24 mouse cellular contexts compared by ENCODE assay signal in genomic region chr11:70444667-70445066, GRCm38 (mm10). TPM values are rescaled to one million over a fixed set of nuclear protein-coding genes. Genes with fewer than 3 reads are reported as not detected.
DNase-seq lines count a peak whose midpoint lies in the region; ATAC-seq and TF ChIP-seq lines count a peak whose summit lies in the region.
"Had no signal": no experiment of that assay in that cellular context is flagged by ENCODE, and none has a peak within 500 bp of the region (broad histone marks: within the 10 kb centered on the region; RNA-seq: fewer than 3 reads in every experiment).

No protein-coding gene starts in this region.

- H3K4me2 ChIP-seq in liver, postnatal 0 days (ENCODE audit: low read depth, low read length) = no peak overlapping the region
- H3K4me2 ChIP-seq in stomach, embryonic 16.5 days (ENCODE audit: low read depth, low read length) = no peak overlapping the region
- H3K4me2 ChIP-seq: embryonic facial prominence, embryonic 12.5 days; heart, embryonic 15.5 days; midbrain, embryonic 11.5 days had no signal

- peaks cover 6% of the 10 kb centered on the region; the same call in 1 of the 2 replicates for H3K4me1 ChIP-seq in bone marrow, adult 2 months (ENCODE audit: control insufficient read depth, insufficient read depth, low read length)
- peaks cover 17% of the 10 kb centered on the region; the same call in 1 of the 2 replicates for H3K4me1 ChIP-seq in liver, adult 2 months (ENCODE audit: control insufficient read depth, insufficient read depth, low read length)
- peaks cover 30% of the 10 kb centered on the region for H3K4me1 ChIP-seq in liver, postnatal 0 days (ENCODE audit: insufficient read depth)
- no peaks in the 10 kb centered on the region for H3K4me1 ChIP-seq in stomach, embryonic 16.5 days (ENCODE audit: control insufficient read depth, insufficient read depth, low read length)
- H3K4me1 ChIP-seq: embryonic facial prominence, embryonic 12.5 days; heart, embryonic 15.5 days had no signal

- H3K27me3 ChIP-seq in liver, adult 2 months (ENCODE audit: control insufficient read depth, insufficient read depth, low read length) = no peaks in the 10 kb centered on the region
- no peaks in the 10 kb centered on the region for H3K27me3 ChIP-seq in liver, postnatal 0 days (ENCODE audit: insufficient read depth, low read length)
- no peaks in the 10 kb centered on the region for H3K27me3 ChIP-seq in stomach, embryonic 16.5 days (ENCODE audit: control insufficient read depth, insufficient read depth, low read length)
- H3K27me3 ChIP-seq: embryonic facial prominence, embryonic 12.5 days; heart, embryonic 15.5 days had no signal

- peak overlapping the region; percentile 7 for H3K4me3 ChIP-seq in bone marrow, adult 2 months (replicated peaks; ENCODE audit: control insufficient read depth, low read depth, low read length)
- H3K4me3 ChIP-seq in liver, adult 2 months (ENCODE audit: insufficient read depth, low read depth, low read length) = no peak overlapping the region
- H3K4me3 ChIP-seq in liver, postnatal 0 days (ENCODE audit: low read depth, low read length) = no peak overlapping the region
- H3K4me3 ChIP-seq in stomach, embryonic 16.5 days (replicated peaks; ENCODE audit: low read length) = no peak overlapping the region
- H3K4me3 ChIP-seq: embryonic facial prominence, embryonic 12.5 days; heart, adult 2 months; heart, embryonic 15.5 days had no signal

- no peak overlapping the region for H3K9ac ChIP-seq in liver, adult 2 months (ENCODE audit: low read depth, low read length)
- H3K9ac ChIP-seq in liver, postnatal 0 days (replicated peaks) = no peak overlapping the region
- no peak overlapping the region for H3K9ac ChIP-seq in stomach, embryonic 16.5 days (ENCODE audit: low read length)
- H3K9ac ChIP-seq: embryonic facial prominence, embryonic 12.5 days; heart, embryonic 15.5 days had no signal

- no peaks in the 10 kb centered on the region for H3K79me2 ChIP-seq in liver, adult 2 months (ENCODE audit: control insufficient read depth, insufficient read depth, low read length)

- no peak for TF ChIP-seq CTCF in bone marrow, adult 2 months (IDR thresholded peaks at IDR 0.05; ENCODE audit: control insufficient read depth, insufficient read depth, low read length)
- TF ChIP-seq CTCF in liver, adult 2 months (IDR thresholded peaks at IDR 0.05; ENCODE audit: low read depth, low read length) = no peak
- TF ChIP-seq CTCF in liver, postnatal 0 days (IDR thresholded peaks at IDR 0.05; ENCODE audit: low read depth) = no peak

- peak; percentile 93 for DNase-seq in liver, adult 2 months (ENCODE audit: extremely low read depth, low read depth, low spot score)
- peak; percentile 41 for DNase-seq in liver, postnatal 0 days
- no peak for DNase-seq in thymus, adult 18-20 months
- no peak for DNase-seq in kidney, adult 11 months
- DNase-seq in spleen, postnatal 4 days (ENCODE audit: low spot score in 2 of 2) = no peak
- DNase-seq: adrenal gland, adult 2 months; cerebellum, adult 11 months; cerebellum, postnatal 10 days; gastrocnemius, postnatal 14 days; heart, adult 2 months; heart, postnatal 4 days; kidney, adult 2 months; kidney, postnatal 14 days; right cerebral cortex, adult 18-20 months; thymus, adult 2 months had no signal

- no peak for TF ChIP-seq POLR2A in bone marrow, adult 2 months (IDR thresholded peaks at IDR 0.05; ENCODE audit: borderline replicate concordance, control insufficient read depth, low read depth, low read length)
- TF ChIP-seq POLR2A in liver, adult 2 months (IDR thresholded peaks at IDR 0.05; ENCODE audit: extremely low read depth, insufficient read depth, low read length) = no peak

- ATAC-seq in liver, postnatal 0 days = peak; percentile 83
- peak; percentile 41; the same call in 1 of the 2 replicates for ATAC-seq in stomach, embryonic 16.5 days (ENCODE audit: insufficient read depth, low FRiP score)
- ATAC-seq: forebrain, embryonic 14.5 days; hindbrain, postnatal 0 days had no signal

- TF ChIP-seq EP300 in liver, postnatal 0 days (IDR thresholded peaks at IDR 0.05; ENCODE audit: low read depth) = no peak

- no peaks in the 10 kb centered on the region for H3K9me3 ChIP-seq in liver, postnatal 0 days (ENCODE audit: low read length)
- H3K9me3 ChIP-seq in stomach, embryonic 16.5 days (replicated peaks; ENCODE audit: control insufficient read depth, low read length) = no peaks in the 10 kb centered on the region
- H3K9me3 ChIP-seq: embryonic facial prominence, embryonic 12.5 days; heart, embryonic 15.5 days had no signal

- H3K27ac ChIP-seq in bone marrow, adult 2 months (ENCODE audit: control insufficient read depth, insufficient read depth, low read depth, low read length, poor library complexity) = peak overlapping the region; percentile 27; the same call in 1 of the 2 replicates
- H3K27ac ChIP-seq in liver, adult 2 months (replicated peaks; ENCODE audit: insufficient read depth, low read depth, low read length) = peak overlapping the region; percentile 41
- peak overlapping the region; percentile 58 for H3K27ac ChIP-seq in liver, postnatal 0 days (ENCODE audit: low read depth)
- no peak overlapping the region for H3K27ac ChIP-seq in stomach, embryonic 16.5 days (ENCODE audit: low read length)
- H3K27ac ChIP-seq: embryonic facial prominence, embryonic 12.5 days; heart, adult 2 months; heart, embryonic 15.5 days; hindbrain, postnatal 0 days had no signal

- WGBS in bone marrow, adult 2 months = 73% methylated on average over 6 of the region's 6 CpGs
- WGBS in liver, adult 2 months = 15% methylated on average over 6 of the region's 6 CpGs
- WGBS in liver, postnatal 0 days (ENCODE audit: insufficient replicate concordance) = 50% methylated on average over 6 of the region's 6 CpGs
- WGBS in stomach, embryonic 16.5 days = 54% methylated on average over 6 of the region's 6 CpGs

- no peaks in the 10 kb centered on the region; the same call in 1 of the 2 replicates for H3K36me3 ChIP-seq in liver, adult 2 months (ENCODE audit: control insufficient read depth, insufficient read depth, low read length)
- peaks cover 10% of the 10 kb centered on the region for H3K36me3 ChIP-seq in liver, postnatal 0 days (replicated peaks; ENCODE audit: insufficient read depth, low read length)
- H3K36me3 ChIP-seq in stomach, embryonic 16.5 days (ENCODE audit: control insufficient read depth, insufficient read depth, low read length) = no peaks in the 10 kb centered on the region

RNA-seq across cellular contexts. Expression of gene Med11, which starts 7.1 kb away (rescaled TPM):
- polyA plus RNA-seq in bone marrow, adult 2 months (2011; ENCODE audit: insufficient read depth, insufficient read length, low replicate concordance, missing spikeins) = 8.3 and 16.1 TPM in 2 replicates
- 11.2 and 13.3 TPM in 2 replicates for total RNA-seq in liver, adult 2 months (2014; rRNA removed)
- polyA plus RNA-seq in liver, adult 2 months (2012; rRNA removed) = 9.4 and 10.4 TPM in 2 replicates
- polyA plus RNA-seq in liver, postnatal 0 days (2015; fragmentation: Nextera tagmentation; extraction: Ambion mirVana) = 14.3 and 15.1 TPM in 2 replicates
- polyA plus RNA-seq in stomach, embryonic 16.5 days (2015; fragmentation: Nextera tagmentation; extraction: Ambion mirVana) = 37.4 and 37.9 TPM in 2 replicates

RNA-seq across cellular contexts. Expression of gene Arrb2, which starts 12.2 kb away (rescaled TPM):
- 201 and 438 TPM in 2 replicates for polyA plus RNA-seq in bone marrow, adult 2 months (2011; ENCODE audit: insufficient read depth, insufficient read length, low replicate concordance, missing spikeins)
- 9.5 and 11.5 TPM in 2 replicates for total RNA-seq in liver, adult 2 months (2014; rRNA removed)
- 14.7 and 22.2 TPM in 2 replicates for polyA plus RNA-seq in liver, adult 2 months (2012; rRNA removed)
- 20.0 and 21.8 TPM in 2 replicates for polyA plus RNA-seq in liver, postnatal 0 days (2015; fragmentation: Nextera tagmentation; extraction: Ambion mirVana)
- polyA plus RNA-seq in stomach, embryonic 16.5 days (2015; fragmentation: Nextera tagmentation; extraction: Ambion mirVana) = 14.7 and 14.8 TPM in 2 replicates

RNA-seq across cellular contexts. Expression of gene Zmynd15, which starts 14.6 kb away (rescaled TPM):
- 0.66 and 1.5 TPM in 2 replicates for polyA plus RNA-seq in bone marrow, adult 2 months (2011; ENCODE audit: insufficient read depth, insufficient read length, low replicate concordance, missing spikeins)
- total RNA-seq in liver, adult 2 months (2014; rRNA removed) = 0.74 and 1.5 TPM in 2 replicates
- 2.1 and 4.4 TPM in 2 replicates for polyA plus RNA-seq in liver, adult 2 months (2012; rRNA removed)
- 0.59 and 0.70 TPM in 2 replicates for polyA plus RNA-seq in liver, postnatal 0 days (2015; fragmentation: Nextera tagmentation; extraction: Ambion mirVana)
- polyA plus RNA-seq in stomach, embryonic 16.5 days (2015; fragmentation: Nextera tagmentation; extraction: Ambion mirVana) = 0.45 and 0.97 TPM in 2 replicates
- total RNA-seq: monocyte, adult 5-6 weeks had no signal
- polyA plus RNA-seq: neural tube, embryonic 11.5 days had no signal

RNA-seq across cellular contexts. Expression of gene Cxcl16, which starts 15.1 kb away (rescaled TPM):
- polyA plus RNA-seq in bone marrow, adult 2 months (2011; ENCODE audit: insufficient read depth, insufficient read length, low replicate concordance, missing spikeins) = 0.59 and 3.2 TPM in 2 replicates
- 5.7 and 10.2 TPM in 2 replicates for total RNA-seq in liver, adult 2 months (2014; rRNA removed)
- 7.2 and 10.2 TPM in 2 replicates for polyA plus RNA-seq in liver, adult 2 months (2012; rRNA removed)
- 9.2 and 9.4 TPM in 2 replicates for polyA plus RNA-seq in liver, postnatal 0 days (2015; fragmentation: Nextera tagmentation; extraction: Ambion mirVana)
- polyA plus RNA-seq in stomach, embryonic 16.5 days (2015; fragmentation: Nextera tagmentation; extraction: Ambion mirVana) = 9.0 and 10.5 TPM in 2 replicates

RNA-seq across cellular contexts. Expression of gene Pelp1, which starts 34.8 kb away (rescaled TPM):
- polyA plus RNA-seq in bone marrow, adult 2 months (2011; ENCODE audit: insufficient read depth, insufficient read length, low replicate concordance, missing spikeins) = 13.9 and 22.7 TPM in 2 replicates
- total RNA-seq in liver, adult 2 months (2014; rRNA removed) = 3.1 and 3.3 TPM in 2 replicates
- polyA plus RNA-seq in liver, adult 2 months (2012; rRNA removed) = 7.7 and 7.9 TPM in 2 replicates
- 6.1 and 6.4 TPM in 2 replicates for polyA plus RNA-seq in liver, postnatal 0 days (2015; fragmentation: Nextera tagmentation; extraction: Ambion mirVana)
- 32.0 and 32.2 TPM in 2 replicates for polyA plus RNA-seq in stomach, embryonic 16.5 days (2015; fragmentation: Nextera tagmentation; extraction: Ambion mirVana)

Comparison
In these comparisons a context has a peak if more than half of its experiments do, and no peak if none do; other contexts are left out.
1. DNase-seq: peak in liver, adult 2 months (single experiment) and liver, postnatal 0 days (single experiment); none in thymus, adult 18-20 months (0 of 2), kidney, adult 11 months (single experiment) and spleen, postnatal 4 days (0 of 2).